Mouse (Mus musculus): ENCODE data around the gene Mmp17. TPM values are rescaled to one million over a fixed set of nuclear protein-coding genes. Genes with fewer than 3 reads are reported as not detected.

Mmp17 gene
- 10.1 and 31.1 TPM in 2 replicates for polyA plus RNA-seq (2021; fragmentation: Nextera tagmentation)
- long read RNA-seq, experiment 1, full-length matches to known transcripts = 5 of 98 reads
- long read RNA-seq, experiment 1, partial matches to known transcripts = 80 of 98 reads
- long read RNA-seq, experiment 1, other reads (novel, unspliced or antisense) = 13 of 98 reads
- long read RNA-seq, experiment 2, partial matches to known transcripts = 34 of 39 reads
- long read RNA-seq, experiment 2, other reads (novel, unspliced or antisense) = 5 of 39 reads

DNA sequence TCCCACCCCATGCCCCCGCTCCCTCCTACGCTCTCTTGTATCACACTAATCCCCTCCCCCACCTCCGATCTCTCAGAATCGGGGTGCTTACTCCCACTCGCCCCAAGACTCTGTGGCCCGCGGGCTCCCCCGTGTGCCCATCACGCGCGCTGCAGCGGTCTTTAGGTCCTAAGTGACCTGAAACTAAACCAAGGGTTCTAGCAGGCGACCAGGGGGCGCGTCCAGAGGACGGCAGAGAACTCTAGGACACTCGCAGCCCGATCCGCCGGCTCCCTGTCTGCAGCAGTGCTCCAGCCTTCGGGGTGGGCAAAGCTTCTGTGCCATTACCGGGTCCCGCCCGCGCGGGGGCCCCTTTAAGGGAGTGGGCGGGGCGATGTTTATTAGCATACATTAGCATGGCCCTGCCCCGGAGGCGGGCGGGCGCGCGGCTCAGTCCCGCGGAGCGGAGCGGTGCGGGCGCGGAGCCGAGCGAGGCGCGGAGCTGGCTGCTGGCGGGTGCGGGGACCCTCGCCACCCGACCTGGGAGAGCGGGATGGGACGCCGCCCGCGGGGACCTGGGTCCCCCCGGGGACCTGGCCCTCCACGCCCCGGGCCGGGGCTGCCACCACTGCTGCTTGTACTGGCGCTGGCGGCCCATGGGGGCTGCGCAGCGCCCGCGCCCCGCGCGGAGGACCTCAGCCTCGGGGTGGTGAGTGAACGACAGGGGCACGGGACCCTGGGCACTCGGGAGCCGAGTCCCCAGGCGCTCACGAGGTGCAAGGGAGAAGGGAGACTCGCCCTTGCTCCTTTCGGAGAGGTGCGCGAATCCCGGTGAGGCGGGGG, at the start of gene Mmp17:
Mmp17 (plus strand) TSS at position 409 of the 822 bp plus-strand sequence.

Other genes with a start within 250 kb of the Mmp17 start
- 13.0 and 15.9 TPM in 2 replicates for gene Sfswap, start 82.9 kb upstream of the Mmp17 start, polyA plus RNA-seq (2021; fragmentation: Nextera tagmentation)
- 2.4 and 3.2 TPM in 2 replicates for gene Zfp11, start 85.9 kb downstream of the Mmp17 start, polyA plus RNA-seq (2021; fragmentation: Nextera tagmentation)
- not detected in 2 replicates for gene Sept14, start 124.3 kb downstream of the Mmp17 start, polyA plus RNA-seq (2021; fragmentation: Nextera tagmentation)
- 204 and 231 TPM in 2 replicates for gene Mrps17, start 131.3 kb downstream of the Mmp17 start, polyA plus RNA-seq (2021; fragmentation: Nextera tagmentation)
- gene Nipsnap2, start 140.9 kb downstream of the Mmp17 start, polyA plus RNA-seq (2021; fragmentation: Nextera tagmentation) = 131 and 208 TPM in 2 replicates
- 45.5 and 53.7 TPM in 2 replicates for gene Psph, start 203.3 kb downstream of the Mmp17 start, polyA plus RNA-seq (2021; fragmentation: Nextera tagmentation)

All from left cerebral cortex, adult 6 months (tissue).